Mouse (Mus musculus) hindbrain, embryonic 13.5 days (tissue): Measurements from ENCODE around the gene Gm17660. TPM values are rescaled to one million over a fixed set of nuclear protein-coding genes. Genes with fewer than 3 reads are reported as not detected.

Experiments
- ATAC-seq: fragments of 200-750 bp; cut with Nextera tagmentation; 2 replicates; pipeline ENCODE4 v1.8.0; 2017; ENCODE audit warnings: moderate TSS enrichment; ENCODE audit not compliant: low FRiP score
- H3K27ac ChIP-seq: fragments of 300-500 bp; sonication (generic); 2 replicates; pipeline ENCODE4 v1.5.1; 2015; ENCODE audit warnings: inconsistent platforms, mild to moderate bottlenecking, moderate library complexity
- H3K27me3 ChIP-seq: fragments of 300-500 bp; sonication (generic); 2 replicates; pipeline ENCODE4 v1.6.1; 2015; ENCODE audit warnings: mild to moderate bottlenecking, inconsistent platforms
- H3K36me3 ChIP-seq: fragments of 300-500 bp; sonication (generic); 2 replicates; pipeline ENCODE4 v1.6.1; 2015; ENCODE audit warnings: mild to moderate bottlenecking, inconsistent platforms
- H3K4me1 ChIP-seq: fragments of 300-500 bp; sonication (generic); replicated peaks from 2 replicates; pipeline ENCODE4 v1.6.1; 2015; ENCODE audit warnings: inconsistent platforms
- H3K4me2 ChIP-seq: fragments of 300-500 bp; sonication (generic); 2 replicates; pipeline ENCODE4 v1.6.1; 2015; ENCODE audit warnings: inconsistent platforms, mild to moderate bottlenecking, moderate library complexity
- H3K4me3 ChIP-seq: fragments of 300-500 bp; sonication (generic); 2 replicates; pipeline ENCODE4 v1.5.1; 2015; ENCODE audit warnings: mild to moderate bottlenecking, inconsistent platforms
- H3K9ac ChIP-seq: fragments of 300-500 bp; sonication (generic); 2 replicates; pipeline ENCODE4 v1.6.1; 2015; ENCODE audit warnings: mild to moderate bottlenecking, inconsistent platforms
- H3K9me3 ChIP-seq: fragments of 300-500 bp; sonication (generic); 2 replicates; pipeline ENCODE4 v1.6.1; 2016; ENCODE audit warnings: inconsistent platforms
- WGBS: fragments of 180-500 bp; shearing (Covaris S2); methylation state at CpG from one replicate; pipeline ENCODE4 v1.1.7; 2015; 5-methylcytosine and 5-hydroxymethylcytosine counted together
- polyA plus RNA-seq: library from polyadenylated mRNA; unstranded; fragments of >200 nt; fragmentation: Nextera tagmentation; extraction: Ambion mirVana; gene quantifications from 2 replicates; pipeline ENCODE4 v1.2.1, GENCODE M21; 2015

Gene Gm17660
- polyA plus RNA-seq: not detected in 2 replicates

DNA sequence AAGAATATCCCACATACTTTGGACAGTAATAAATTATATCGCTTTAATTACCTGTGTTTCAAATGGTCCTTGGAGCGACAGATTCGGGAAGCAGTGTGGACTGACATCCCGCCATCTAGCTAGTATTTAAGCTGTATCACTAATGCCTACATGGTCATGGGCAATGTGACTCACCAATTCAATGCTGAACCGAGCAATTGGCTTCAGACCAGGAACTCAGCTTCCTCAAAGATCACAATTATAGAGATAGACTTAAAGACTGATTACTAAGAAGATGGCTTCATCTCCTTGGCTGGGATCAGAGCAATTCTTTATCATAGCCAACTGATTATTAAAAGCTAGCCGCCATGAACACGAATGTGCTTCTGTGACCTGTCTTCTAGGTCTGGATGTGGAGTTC, at the start of gene Gm17660:
Gene Gm17660 (minus strand): TSS at position 101 of the 400 bp plus-strand sequence.
- no peak within 1 kb of the TSS for H3K9ac ChIP-seq
- no peaks in the 10 kb centered on the region for H3K27me3 ChIP-seq
- WGBS: 95% methylated on average over 7 of the region's 7 CpGs
- H3K36me3 ChIP-seq: no peaks in the 10 kb centered on the region
- no peak within 1 kb of the TSS for H3K4me3 ChIP-seq
- ATAC-seq: no peak
- H3K27ac ChIP-seq: no peak within 1 kb of the TSS
- H3K9me3 ChIP-seq: no peaks in the 10 kb centered on the region
- H3K4me1 ChIP-seq: peaks cover 5% of the 10 kb centered on the region
- H3K4me2 ChIP-seq: no peak within 1 kb of the TSS

DNA sequence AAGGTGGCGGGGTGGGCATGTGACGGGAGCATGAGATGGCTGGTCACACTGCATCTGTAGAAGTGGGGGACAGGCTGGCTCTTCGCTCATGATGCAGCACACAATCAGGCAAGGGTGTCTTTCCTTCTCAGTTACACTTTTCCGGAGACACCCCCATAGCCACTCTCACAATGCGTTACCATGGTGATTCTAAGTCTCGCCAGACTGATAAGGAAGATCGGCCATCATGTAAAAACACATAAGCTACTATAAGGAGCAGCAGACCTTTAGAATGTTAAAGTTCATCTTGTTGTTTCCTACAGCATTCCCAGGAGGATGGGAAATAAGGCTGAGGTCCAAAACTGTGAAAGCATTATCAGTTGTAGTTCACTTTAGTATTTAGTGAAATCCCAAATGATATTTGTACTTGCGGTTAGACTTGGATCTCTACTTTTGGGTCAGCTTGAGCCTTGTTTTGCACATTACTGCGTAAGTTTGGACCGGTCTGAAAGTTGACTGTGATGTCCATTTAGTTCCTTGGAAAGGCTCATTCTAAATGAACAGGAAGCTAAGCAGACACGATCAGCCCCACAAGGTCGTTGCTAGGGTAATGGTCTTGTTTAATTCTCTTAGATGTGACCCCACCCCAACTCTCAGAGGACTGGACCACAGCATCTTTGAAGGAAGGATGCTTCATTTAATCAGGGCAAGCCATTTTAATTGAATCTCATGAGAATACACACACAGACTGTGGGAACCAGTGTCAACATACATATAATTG, 49.3 kb upstream of the Gm17660 start:
- Histone ChIP-seq H3K27ac (no peak overlapping the region), H3K27me3 (no peaks in the 10 kb centered on the region), H3K4me2 (no peak overlapping the region), H3K9me3 (no peaks in the 10 kb centered on the region), H3K36me3 (no peaks in the 10 kb centered on the region), H3K4me3 (no peak overlapping the region), H3K4me1 (peaks cover 8% of the 10 kb centered on the region; the same call in 1 of the 2 replicates), H3K9ac (no peak overlapping the region)
- no peak for ATAC-seq
- WGBS: 87% methylated on average over 12 of the region's 12 CpGs

DNA sequence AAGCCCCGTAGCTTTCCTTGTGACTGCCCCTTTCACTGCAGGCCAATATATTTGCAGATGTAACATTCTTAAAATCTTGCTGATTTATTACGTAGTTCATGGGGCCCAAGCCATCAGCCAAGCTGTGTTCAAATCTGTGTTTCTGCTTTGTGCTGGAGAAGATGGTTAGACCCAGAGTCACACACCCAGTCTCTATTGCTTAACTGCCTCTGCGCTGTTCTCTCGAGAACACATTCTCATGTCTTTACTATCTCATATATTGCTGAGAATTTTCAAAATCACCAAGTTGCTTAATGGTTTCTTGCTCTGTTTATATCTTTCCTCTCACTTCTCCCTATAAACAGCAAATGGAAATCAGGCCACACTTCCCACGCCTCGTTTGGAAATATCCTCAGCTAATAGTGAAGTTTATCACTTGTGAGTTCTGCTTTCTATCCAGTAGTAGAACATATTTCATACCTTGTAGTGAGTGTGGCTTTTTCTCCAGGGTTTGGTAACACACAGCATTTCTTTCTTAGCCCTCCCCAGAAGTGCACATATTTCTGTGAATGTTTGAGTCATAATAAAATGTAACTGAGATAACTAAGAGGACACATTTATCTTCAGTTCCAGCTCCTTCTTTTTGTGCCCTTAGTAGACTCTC, 46.7 kb upstream of the Gm17660 start:
- ATAC-seq: no peak
- Histone ChIP-seq H3K4me1 (peaks cover 8% of the 10 kb centered on the region; the same call in 1 of the 2 replicates), H3K9ac (no peak overlapping the region), H3K4me3 (no peak overlapping the region), H3K27me3 (no peaks in the 10 kb centered on the region), H3K27ac (no peak overlapping the region), H3K9me3 (no peaks in the 10 kb centered on the region), H3K36me3 (no peaks in the 10 kb centered on the region), H3K4me2 (no peak overlapping the region)
- WGBS: 85% methylated on average over 6 of the region's 6 CpGs

DNA sequence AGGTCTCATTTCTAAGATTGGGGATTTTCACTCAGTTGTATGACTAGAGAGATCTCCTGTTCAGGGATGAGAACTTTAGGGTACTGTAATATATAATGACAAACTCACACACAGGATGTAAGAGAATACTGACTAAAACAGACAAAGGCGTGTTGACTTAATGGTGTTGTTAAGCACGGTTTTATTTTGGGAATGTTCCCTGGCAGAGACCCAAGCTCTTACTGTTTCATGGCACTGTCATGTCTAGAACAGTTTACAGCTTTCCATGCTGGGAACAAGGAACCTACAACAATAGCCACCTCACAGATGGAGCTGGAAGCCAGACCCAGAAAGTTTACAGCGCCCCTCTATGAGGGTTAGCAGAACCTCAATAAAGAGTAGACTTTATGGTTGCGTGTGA, 38.5 kb upstream of the Gm17660 start:
- WGBS: 78% methylated on average over 4 of the region's 4 CpGs
- H3K4me2 ChIP-seq: no peak overlapping the region

DNA sequence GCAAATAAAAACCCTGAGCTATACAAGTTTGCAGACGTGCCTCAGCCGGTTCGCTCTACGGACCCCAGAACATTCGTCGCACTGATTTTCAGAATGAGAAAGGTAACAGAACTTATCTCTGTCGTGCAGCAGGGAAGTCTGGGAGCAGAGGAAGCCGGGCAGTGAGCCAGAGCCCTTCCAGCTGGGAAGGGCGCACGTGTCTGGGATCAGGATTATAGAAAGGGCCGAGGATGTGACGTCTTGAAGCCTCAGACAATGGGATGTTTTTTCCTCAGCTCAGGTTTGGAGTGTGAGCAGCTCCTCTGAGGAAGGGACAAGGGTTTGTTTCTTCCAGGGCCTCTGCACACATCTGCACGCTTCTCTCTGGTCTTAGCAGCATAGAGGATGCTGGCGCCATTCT, 37.7 kb upstream of the Gm17660 start:
- peak overlapping the region; percentile 10; the same call in 1 of the 2 replicates for H3K4me2 ChIP-seq
- H3K27ac ChIP-seq: peak overlapping the region; percentile 85
- 53% methylated on average over 14 of the region's 14 CpGs for WGBS
- H3K9me3 ChIP-seq: no peaks in the 10 kb centered on the region
- H3K36me3 ChIP-seq: no peaks in the 10 kb centered on the region
- peaks cover 45% of the 10 kb centered on the region for H3K4me1 ChIP-seq
- H3K9ac ChIP-seq: no peak overlapping the region
- H3K4me3 ChIP-seq: no peak overlapping the region
- no peaks in the 10 kb centered on the region for H3K27me3 ChIP-seq
- no peak for ATAC-seq

More for the DNA sequence above, 38.5 kb upstream of the Gm17660 start:
- no peak overlapping the region for H3K4me3 ChIP-seq
- no peaks in the 10 kb centered on the region for H3K27me3 ChIP-seq
- H3K4me1 ChIP-seq: peaks cover 38% of the 10 kb centered on the region
- no peaks in the 10 kb centered on the region for H3K9me3 ChIP-seq
- no peak overlapping the region for H3K9ac ChIP-seq
- no peak overlapping the region for H3K27ac ChIP-seq
- H3K36me3 ChIP-seq: no peaks in the 10 kb centered on the region
- no peak for ATAC-seq

DNA sequence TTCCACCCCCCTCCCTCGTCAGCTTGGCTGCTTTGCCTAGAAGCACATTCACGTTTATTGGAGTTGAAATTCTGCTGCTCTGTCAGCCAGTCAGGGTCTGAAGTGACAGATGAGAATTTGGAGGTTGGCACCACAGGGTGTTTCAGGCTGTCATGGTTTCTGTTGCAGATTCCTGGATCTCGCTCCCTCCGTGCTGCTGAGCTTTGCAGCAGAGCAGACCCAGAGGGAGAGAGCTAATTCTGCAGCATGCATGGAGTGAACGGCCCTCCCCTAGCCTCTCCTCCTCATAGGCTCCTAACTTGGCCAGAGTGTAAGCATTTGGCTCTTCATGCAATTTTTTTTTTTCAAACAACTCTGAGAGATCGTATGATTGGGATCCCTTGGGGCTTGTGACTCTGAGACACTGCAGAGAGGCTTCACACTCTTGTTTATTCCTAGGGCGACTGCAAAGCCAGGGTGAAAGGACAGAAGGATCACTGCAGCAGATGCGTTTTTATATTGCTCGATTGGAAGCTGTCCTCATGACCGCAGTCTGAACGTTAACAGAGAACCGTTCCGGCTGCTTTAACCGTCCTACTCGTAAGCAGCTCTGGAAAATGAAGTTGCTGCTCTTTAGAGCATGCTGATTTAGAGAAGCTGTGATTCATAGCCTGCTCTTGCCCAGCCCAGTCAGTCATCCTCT, 36.2 kb upstream of the Gm17660 start, which contains the start of gene Sparcl1:
Gene Sparcl1 (minus strand): TSS at position 243 of the 682 bp plus-strand sequence.
- Histone ChIP-seq H3K27ac (peak within 1 kb of the TSS; percentile 85), H3K4me2 (peak within 1 kb of the TSS; percentile 49), H3K4me3 (peak within 1 kb of the TSS; percentile 30), H3K9ac (peak within 1 kb of the TSS; percentile 63), H3K4me1 (peaks cover 60% of the 10 kb centered on the region), H3K27me3 (no peaks in the 10 kb centered on the region), H3K9me3 (no peaks in the 10 kb centered on the region), H3K36me3 (no peaks in the 10 kb centered on the region)
- WGBS: 11% methylated on average over 15 of the region's 15 CpGs
- peak; percentile 29 for ATAC-seq

DNA sequence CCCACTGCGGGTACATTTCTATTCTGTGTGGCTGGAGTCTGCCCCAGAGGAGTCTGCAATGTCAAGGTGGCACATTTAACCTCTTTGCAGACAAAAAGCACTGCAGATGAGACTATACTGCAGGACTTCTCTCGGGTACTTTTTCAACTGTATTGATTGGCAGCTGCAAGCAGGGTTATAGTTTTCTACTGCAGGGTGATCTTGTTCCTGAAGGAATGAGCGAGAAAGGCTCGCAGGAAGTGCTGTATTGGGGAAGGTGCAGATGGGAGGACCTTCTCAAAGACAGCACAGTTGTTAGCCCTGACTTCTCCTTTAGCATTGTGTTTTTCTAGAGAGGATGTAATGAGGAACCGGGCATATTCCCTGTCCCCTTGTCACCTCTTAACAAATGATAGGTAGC, 35.1 kb upstream of the Gm17660 start:
- peak overlapping the region; percentile 49 for H3K4me2 ChIP-seq
- no peaks in the 10 kb centered on the region for H3K27me3 ChIP-seq
- peak overlapping the region; percentile 85 for H3K27ac ChIP-seq
- 10% methylated on average over 5 of the region's 5 CpGs for WGBS
- ATAC-seq: no peak
- H3K36me3 ChIP-seq: no peaks in the 10 kb centered on the region
- peak overlapping the region; percentile 63 for H3K9ac ChIP-seq
- peaks cover 72% of the 10 kb centered on the region for H3K4me1 ChIP-seq
- no peaks in the 10 kb centered on the region for H3K9me3 ChIP-seq
- peak overlapping the region; percentile 30 for H3K4me3 ChIP-seq

DNA sequence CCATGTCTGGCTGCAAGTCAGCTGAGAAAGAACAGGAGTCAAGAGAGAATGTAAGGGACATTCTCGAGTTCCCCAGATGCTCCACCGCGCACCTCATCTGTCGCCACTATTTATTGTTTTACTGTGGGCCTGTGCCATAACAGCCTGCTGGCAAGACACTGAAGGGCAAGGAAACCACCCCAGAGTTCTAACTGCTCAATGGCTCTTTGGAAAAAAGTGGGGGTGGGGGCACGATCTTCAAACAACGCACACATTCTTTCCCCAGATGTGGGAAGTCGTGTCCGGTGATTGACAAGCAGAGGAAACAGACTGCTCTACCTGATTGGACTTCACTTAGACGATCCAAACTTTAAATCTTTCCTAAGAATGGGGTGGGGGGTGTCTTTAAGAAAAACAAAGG, 34.6 kb upstream of the Gm17660 start:
- peaks cover 74% of the 10 kb centered on the region for H3K4me1 ChIP-seq
- peak overlapping the region; percentile 49 for H3K4me2 ChIP-seq

DNA sequence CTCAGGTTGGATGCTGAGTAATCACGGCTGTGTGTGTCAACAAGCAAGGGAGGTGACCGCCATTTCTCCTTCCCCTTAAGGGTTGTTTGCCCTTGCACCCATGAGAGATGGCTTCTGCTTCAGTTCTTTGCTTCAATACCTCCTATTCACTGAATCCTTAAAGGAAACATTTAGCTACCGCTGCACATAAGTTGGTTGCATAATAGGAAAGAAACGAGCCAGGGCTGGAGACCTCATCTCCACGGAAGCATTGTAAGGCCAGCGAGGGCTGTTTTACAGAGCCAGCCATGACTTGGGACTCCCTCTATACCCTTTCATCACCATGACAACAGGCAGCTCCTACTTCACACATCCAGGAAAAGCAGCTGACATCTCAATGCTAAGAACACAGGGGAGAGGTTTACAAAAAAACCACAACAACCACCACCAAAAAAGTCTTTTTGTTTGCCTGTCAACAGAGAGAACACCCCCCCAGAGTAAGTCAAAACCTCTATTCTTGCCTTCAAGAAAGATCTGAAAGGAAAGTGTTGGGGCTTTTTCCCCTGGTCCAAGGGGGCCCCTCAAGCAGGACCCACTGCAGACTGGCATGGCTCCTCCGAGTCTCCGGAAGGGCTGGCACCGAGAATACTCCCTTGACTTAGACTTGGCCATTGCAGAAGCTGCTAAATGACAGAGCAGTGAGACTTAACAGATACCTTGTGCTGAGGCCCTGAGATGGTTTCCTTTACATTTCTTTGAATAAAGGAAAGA, 32.9 kb upstream of the Gm17660 start:
- H3K27me3 ChIP-seq: no peaks in the 10 kb centered on the region
- peak; percentile 64 for ATAC-seq
- H3K9me3 ChIP-seq: no peaks in the 10 kb centered on the region
- 6% methylated on average over 9 of the region's 9 CpGs for WGBS
- no peaks in the 10 kb centered on the region for H3K36me3 ChIP-seq
- H3K4me2 ChIP-seq: peak overlapping the region; percentile 49
- peak overlapping the region; percentile 85 for H3K27ac ChIP-seq
- H3K9ac ChIP-seq: no peak overlapping the region
- H3K4me1 ChIP-seq: peaks cover 77% of the 10 kb centered on the region
- no peak overlapping the region for H3K4me3 ChIP-seq

More for the DNA sequence above, 34.6 kb upstream of the Gm17660 start:
- Histone ChIP-seq H3K27ac (peak overlapping the region; percentile 85), H3K9me3 (no peaks in the 10 kb centered on the region), H3K36me3 (no peaks in the 10 kb centered on the region), H3K27me3 (no peaks in the 10 kb centered on the region), H3K9ac (peak overlapping the region; percentile 63), H3K4me3 (peak overlapping the region; percentile 30)
- no peak for ATAC-seq
- WGBS: 10% methylated on average over 9 of the region's 9 CpGs

DNA sequence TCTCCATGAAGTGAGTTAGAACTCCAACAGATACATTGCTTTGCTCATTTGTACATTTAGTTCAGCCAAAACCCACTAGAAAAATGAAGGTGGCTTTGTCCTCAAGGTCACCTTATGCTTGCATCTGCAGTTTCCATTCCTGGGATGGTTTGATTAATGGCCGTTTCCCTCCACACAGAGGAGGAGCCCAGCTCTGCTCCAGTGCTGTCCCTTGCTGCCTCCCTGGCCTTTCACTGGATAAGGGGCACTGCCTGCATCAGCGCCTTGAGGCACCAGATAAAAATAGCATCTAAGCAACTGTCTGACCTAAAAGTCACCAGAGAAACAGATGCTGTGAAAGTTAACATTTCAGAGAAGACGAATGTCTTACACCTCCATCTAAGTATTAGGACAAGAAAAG, 32.1 kb upstream of the Gm17660 start:
- Histone ChIP-seq H3K27ac (peak overlapping the region; percentile 85), H3K36me3 (no peaks in the 10 kb centered on the region), H3K9me3 (no peaks in the 10 kb centered on the region), H3K27me3 (no peaks in the 10 kb centered on the region), H3K4me1 (peaks cover 72% of the 10 kb centered on the region), H3K4me2 (peak overlapping the region; percentile 49), H3K4me3 (peak overlapping the region; percentile 24), H3K9ac (peak overlapping the region; percentile 56; the same call in 1 of the 2 replicates)
- ATAC-seq: no peak
- WGBS: 15% methylated on average over 3 of the region's 3 CpGs

DNA sequence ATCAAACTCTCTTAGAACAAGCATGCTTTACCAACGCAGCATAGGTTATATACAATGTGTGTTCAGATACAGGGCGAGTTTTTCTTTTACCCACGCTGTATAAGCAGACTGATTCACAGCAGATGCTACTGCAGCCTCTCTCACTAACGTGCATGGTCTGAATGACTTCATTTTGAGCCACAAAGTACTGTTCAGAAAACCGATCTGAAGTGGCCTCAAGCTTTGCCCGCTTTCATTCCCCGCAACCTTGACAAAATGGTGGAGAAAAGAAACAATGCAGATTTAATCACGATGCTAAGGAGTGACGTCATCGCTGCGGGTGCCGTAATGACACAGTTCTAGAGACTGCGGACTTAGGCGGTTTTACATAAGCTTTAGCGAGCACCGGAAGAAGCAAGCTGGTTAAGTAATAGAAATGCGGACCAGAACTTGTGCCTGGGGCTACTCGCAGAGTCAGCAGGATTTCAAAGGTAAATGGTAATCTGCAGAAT, 31.5 kb upstream of the Gm17660 start:
- Histone ChIP-seq H3K27ac (peak overlapping the region; percentile 85), H3K36me3 (no peaks in the 10 kb centered on the region), H3K4me1 (peaks cover 69% of the 10 kb centered on the region), H3K4me3 (peak overlapping the region; percentile 24), H3K9me3 (no peaks in the 10 kb centered on the region), H3K27me3 (no peaks in the 10 kb centered on the region), H3K9ac (peak overlapping the region; percentile 52), H3K4me2 (peak overlapping the region; percentile 49)
- ATAC-seq: peak; percentile 75
- 7% methylated on average over 18 of the region's 18 CpGs for WGBS
